Mouse (Mus musculus) MEL (cell line): Measurements from ENCODE around the gene Gm20896. TPM values are rescaled to one million over a fixed set of nuclear protein-coding genes. Genes with fewer than 3 reads are reported as not detected.
"Not testable (repeated sequence)": the region's sequence is repeated elsewhere in the genome, so short reads cannot be mapped to it uniquely, and the experiment has no call there.

Experiments used
- DNase-seq: peaks from one replicate; pipeline ENCODE4 v3.0.0; 2011; ENCODE audit warnings: low read depth, low spot score
- H3K27ac ChIP-seq: 2 replicates; pipeline ENCODE4 v1.5.1; 2012; ENCODE audit warnings: low read depth, mild to moderate bottlenecking, control low read depth, low read length, moderate library complexity; ENCODE audit not compliant: control insufficient read depth
- H3K27me3 ChIP-seq, 2 experiments: fragments of 150-350 bp in 1 of 2; sonication (generic) in 1 of 2; 2 replicates each; pipeline ENCODE4 v1.6.1; 2012; ENCODE audit warnings: low read length in 2 of 2, mild to moderate bottlenecking in 2 of 2, improper control_type of control experiment in 1 of 2, moderate library complexity in 1 of 2; ENCODE audit not compliant: insufficient read depth in 2 of 2, control insufficient read depth in 1 of 2
- H3K36me3 ChIP-seq, 2 experiments: 2 replicates each; pipeline ENCODE4 v1.6.1; 2012 to 2014; ENCODE audit warnings: low read length in 2 of 2, improper control_type of control experiment in 1 of 2, inconsistent platforms in 1 of 2, mild to moderate bottlenecking in 1 of 2; ENCODE audit not compliant: insufficient read depth in 2 of 2, control insufficient read depth in 1 of 2
- H3K4me1 ChIP-seq, 2 experiments: fragments of 150-350 bp in 1 of 2; sonication (generic) in 1 of 2; 2 replicates each; pipeline ENCODE4 v1.6.1; 2012; ENCODE audit warnings: low read length in 2 of 2, improper control_type of control experiment in 1 of 2, mild to moderate bottlenecking in 1 of 2; ENCODE audit not compliant: insufficient read depth in 2 of 2, control insufficient read depth in 1 of 2
- H3K4me3 ChIP-seq, 2 experiments: fragments of 150-350 bp in 1 of 2; sonication (generic) in 1 of 2; 2 replicates each; pipeline ENCODE4 v1.5.1; 2012; ENCODE audit warnings: low read depth in 2 of 2, low read length in 2 of 2, mild to moderate bottlenecking in 2 of 2, moderate library complexity in 2 of 2, control low read depth in 1 of 2, improper control_type of control experiment in 1 of 2; ENCODE audit not compliant: control insufficient read depth in 1 of 2, insufficient read depth in 1 of 2
- H3K79me2 ChIP-seq: 2 replicates; pipeline ENCODE4 v1.6.1; 2012; ENCODE audit warnings: mild to moderate bottlenecking, low read length, moderate library complexity; ENCODE audit not compliant: control insufficient read depth, poor library complexity, insufficient read depth
- H3K9ac ChIP-seq: 2 replicates; pipeline ENCODE4 v1.6.1; 2012; ENCODE audit warnings: low read depth, mild to moderate bottlenecking, control low read depth, low read length, moderate library complexity; ENCODE audit not compliant: control insufficient read depth, poor library complexity, severe bottlenecking
- H3K9me3 ChIP-seq: fragments of 150-350 bp; sonication (generic); replicated peaks from 2 replicates; pipeline ENCODE4 v1.6.1; 2012; ENCODE audit warnings: mild to moderate bottlenecking, low read length, improper control_type of control experiment, moderate library complexity; ENCODE audit not compliant: insufficient read depth
- polyA plus RNA-seq, 2 experiments: library from polyadenylated mRNA; stranded (reverse) in 1 of 2; unstranded in 1 of 2; fragments of >175 nt in 1 of 2; fragments of >200 nt in 1 of 2; gene quantifications; 2 replicates each; pipeline versions ENCODE4 v1.2.1 to v1.2.4; 2012; ENCODE audit warnings: low replicate concordance in 2 of 2, low read depth in 1 of 2; ENCODE audit not compliant: insufficient read length in 2 of 2, insufficient read depth in 1 of 2, missing spikeins in 1 of 2
- total RNA-seq: library from RNA; depleted of rRNA; stranded (reverse); fragments of 300-350 nt; gene quantifications from 2 replicates; pipeline ENCODE4 v1.2.3, GENCODE M21; 2012; rRNA removed

Gene Gm20896
- total RNA-seq (not detected in 2 replicates), polyA plus RNA-seq (not detected)

GRCm38 (mm10) chrY:35921426-35921825 lies at the start of gene Gm20896:
Gene Gm20896, minus strand, starts transcription at chrY:35921526.
- not testable (repeated sequence) for H3K27ac ChIP-seq, H3K9ac ChIP-seq, H3K27me3 ChIP-seq, H3K4me1 ChIP-seq, DNase-seq, H3K36me3 ChIP-seq, H3K4me3 ChIP-seq, H3K9me3 ChIP-seq, H3K79me2 ChIP-seq
